Comparison of ENCODE assay signal across 7 mouse cellular contexts in genomic region chr4:53218752-53219151, GRCm38 (mm10). TPM values are rescaled to one million over a fixed set of nuclear protein-coding genes. Genes with fewer than 3 reads are reported as not detected.
DNase-seq lines count a peak whose midpoint lies in the region; ATAC-seq and TF ChIP-seq lines count a peak whose summit lies in the region.

No protein-coding gene starts in this region.

- H3K4me2 ChIP-seq in lung, embryonic 14.5 days, result no peak overlapping the region; the same call in 1 of the 2 replicates

- no peak for TF ChIP-seq POLR2A in embryonic fibroblast, embryonic 13.5 days (IDR thresholded peaks at IDR 0.05; ENCODE audit: low read depth, low read length)

- no peak overlapping the region for H3K9ac ChIP-seq in lung, embryonic 14.5 days

- H3K27ac ChIP-seq in embryonic fibroblast, embryonic 13.5 days (ENCODE audit: insufficient read depth, low read length), result peak overlapping the region; percentile 73
- H3K27ac ChIP-seq in lung, embryonic 14.5 days (ENCODE audit: low read depth), result no peak overlapping the region

- no peak for TF ChIP-seq CTCF in embryonic fibroblast, embryonic 13.5 days (IDR thresholded peaks at IDR 0.05; ENCODE audit: borderline replicate concordance, insufficient read depth, low read length)
- no peak for TF ChIP-seq CTCF in lung, embryonic 14.5 days (IDR thresholded peaks at IDR 0.05; ENCODE audit: low read depth)

- DNase-seq in layer of hippocampus, adult 11-12 months (ENCODE audit: low spot score), result peak; percentile 63
- no peak for DNase-seq in layer of hippocampus, adult 9-10 months (ENCODE audit: low spot score)
- peak; percentile 49 for DNase-seq in heart, postnatal 4 days
- peak; percentile 33 for DNase-seq in lung, embryonic 14.5 days
- no peak for DNase-seq in urinary bladder, adult 2 months (ENCODE audit: low spot score)
- no peak for DNase-seq in thymus, postnatal 4 days

- H3K4me3 ChIP-seq in embryonic fibroblast, embryonic 13.5 days (ENCODE audit: insufficient read depth, low read length), result no peak overlapping the region
- H3K4me3 ChIP-seq in lung, embryonic 14.5 days (ENCODE audit: low read depth, low read length), result no peak overlapping the region

- peaks cover 12% of the 10 kb centered on the region for H3K4me1 ChIP-seq in embryonic fibroblast, embryonic 13.5 days (ENCODE audit: control insufficient read depth, insufficient read depth, low read length)
- H3K4me1 ChIP-seq in lung, embryonic 14.5 days (ENCODE audit: insufficient read depth), result peaks cover 16% of the 10 kb centered on the region

- no peaks in the 10 kb centered on the region for H3K36me3 ChIP-seq in lung, embryonic 14.5 days (ENCODE audit: insufficient read depth)

- WGBS in lung, embryonic 14.5 days, result 32% methylated on average over 7 of the region's 7 CpGs

- no peak for ATAC-seq in lung, embryonic 14.5 days (ENCODE audit: insufficient read depth)

- no peaks in the 10 kb centered on the region for H3K9me3 ChIP-seq in lung, embryonic 14.5 days (ENCODE audit: low read depth, low read length)

- H3K27me3 ChIP-seq in lung, embryonic 14.5 days (ENCODE audit: insufficient read depth, low read length), result no peaks in the 10 kb centered on the region

RNA-seq across cellular contexts. Expression of gene Abca1, which starts 59.1 kb away (rescaled TPM):
- polyA plus RNA-seq in embryonic fibroblast, embryonic 13.5 days (2011; ENCODE audit: insufficient read length, low read depth, missing spikeins), result 15.7 and 20.4 TPM in 2 replicates
- total RNA-seq in heart, postnatal 4 days (2021), result 10 to 100 TPM in 1 of 2 experiments, 1 to 10 TPM in 1; 9.5 to 11.6 TPM
- 13.6 and 14.3 TPM in 2 replicates for polyA plus RNA-seq in lung, embryonic 14.5 days (2014; fragmentation: Nextera tagmentation; extraction: Ambion mirVana)
- polyA plus RNA-seq in urinary bladder, adult 2 months (2012; rRNA removed), result 26.4 and 36.1 TPM in 2 replicates

Comparison
In these comparisons a context has a peak if more than half of its experiments do, and no peak if none do; other contexts are left out.
1. DNase-seq: peak in layer of hippocampus, adult 11-12 months (single experiment), heart, postnatal 4 days (single experiment) and lung, embryonic 14.5 days (single experiment); none in layer of hippocampus, adult 9-10 months (single experiment), urinary bladder, adult 2 months (single experiment) and thymus, postnatal 4 days (single experiment).